Mouse (Mus musculus): Measurements from ENCODE around the gene Macrod1.

DNA sequence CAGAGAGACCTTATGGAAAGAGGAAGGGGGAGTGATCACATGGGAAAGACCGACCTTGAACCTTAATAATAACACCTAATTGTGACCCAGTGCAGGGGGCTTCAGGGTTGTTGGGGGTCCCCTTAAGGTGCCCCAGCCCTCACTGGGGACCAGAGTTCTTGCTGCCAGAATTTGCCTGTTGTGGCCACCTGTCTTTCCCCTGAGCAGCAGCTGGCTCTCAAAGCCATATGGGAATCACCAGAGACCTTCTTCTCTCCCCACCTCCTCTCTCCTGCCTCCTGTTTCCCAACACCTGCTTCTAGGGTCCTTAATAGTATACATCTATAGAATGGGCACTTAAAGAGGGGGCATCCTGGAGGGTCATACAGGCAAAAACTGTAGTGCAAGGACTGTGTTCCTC is 69.6 kb downstream of the Macrod1 start:
- no peak for TF ChIP-seq POLR2A (IDR thresholded peaks at IDR 0.05; ENCODE audit: borderline replicate concordance, control insufficient read depth, low read depth, low read length)
- no peak for TF ChIP-seq CTCF (IDR thresholded peaks at IDR 0.05; ENCODE audit: control insufficient read depth, insufficient read depth, low read length)
